Mouse (Mus musculus) forebrain, embryonic 12.5 days (tissue): ENCODE measurements around the gene Rpp25l. TPM values are rescaled to one million over a fixed set of nuclear protein-coding genes. Genes with fewer than 3 reads are reported as not detected.
"Not testable (repeated sequence)": the region's sequence is repeated elsewhere in the genome, so short reads cannot be mapped to it uniquely, and the experiment has no call there.

Experiments used
- ATAC-seq: fragments of 200-750 bp; cut with Nextera tagmentation; 2 replicates; pipeline ENCODE4 v1.8.0; 2017; ENCODE audit warnings: moderate TSS enrichment; ENCODE audit not compliant: low FRiP score
- H3K27ac ChIP-seq: fragments of 300-500 bp; sonication (generic); 2 replicates; pipeline ENCODE4 v1.5.1; 2016; ENCODE audit warnings: mild to moderate bottlenecking
- H3K27me3 ChIP-seq: fragments of 300-500 bp; sonication (generic); 2 replicates; pipeline ENCODE4 v1.6.1; 2016; ENCODE audit warnings: mild to moderate bottlenecking
- H3K36me3 ChIP-seq: fragments of 300-500 bp; sonication (generic); replicated peaks from 2 replicates; pipeline ENCODE4 v1.6.1; 2016; ENCODE audit warnings: mild to moderate bottlenecking
- H3K4me1 ChIP-seq: fragments of 300-500 bp; sonication (generic); 2 replicates; pipeline ENCODE4 v1.6.1; 2016
- H3K4me2 ChIP-seq: fragments of 300-500 bp; sonication (generic); 2 replicates; pipeline ENCODE4 v1.6.1; 2016; ENCODE audit warnings: mild to moderate bottlenecking, moderate library complexity
- H3K4me3 ChIP-seq: fragments of 300-500 bp; sonication (generic); replicated peaks from 2 replicates; pipeline ENCODE4 v1.5.1; 2016; ENCODE audit warnings: mild to moderate bottlenecking
- H3K9ac ChIP-seq: fragments of 300-500 bp; sonication (generic); 2 replicates; pipeline ENCODE4 v1.6.1; 2016; ENCODE audit warnings: mild to moderate bottlenecking
- H3K9me3 ChIP-seq: fragments of 300-500 bp; sonication (generic); 2 replicates; pipeline ENCODE4 v1.6.1; 2016
- WGBS: fragments of 180-500 bp; shearing (Covaris S2); methylation state at CpG from one replicate; pipeline ENCODE4 v1.1.7; 2016; 5-methylcytosine and 5-hydroxymethylcytosine counted together
- polyA plus RNA-seq: library from polyadenylated mRNA; unstranded; fragments of >200 nt; fragmentation: Nextera tagmentation; extraction: Ambion mirVana; gene quantifications from 2 replicates; pipeline ENCODE4 v1.2.1, GENCODE M21; 2016

Rpp25l gene
- polyA plus RNA-seq, 1 experiment from 2014 or later = 77.0 TPM

GRCm38 (mm10) chr4:41705922-41706754 lies 7.2 kb downstream of the Rpp25l start:
- 63% methylated on average over 19 of the region's 19 CpGs for WGBS
- H3K27me3 ChIP-seq = peaks cover 27% of the 10 kb centered on the region
- no peaks in the 10 kb centered on the region; the same call in 1 of the 2 replicates for H3K36me3 ChIP-seq
- H3K9ac ChIP-seq = no peak overlapping the region
- H3K27ac ChIP-seq = peak overlapping the region; percentile 50; the same call in 1 of the 2 replicates
- ATAC-seq = peak; percentile 12; the same call in 1 of the 2 replicates
- H3K4me3 ChIP-seq = no peak overlapping the region
- peaks cover 46% of the 10 kb centered on the region for H3K4me1 ChIP-seq
- H3K4me2 ChIP-seq = peak overlapping the region; percentile 40
- no peaks in the 10 kb centered on the region for H3K9me3 ChIP-seq

GRCm38 (mm10) chr4:41704651-41705050 lies 8.7 kb downstream of the Rpp25l start:
- no peak overlapping the region for H3K27ac ChIP-seq
- 5% methylated on average over 5 of the region's 5 CpGs for WGBS
- no peak for ATAC-seq
- no peaks in the 10 kb centered on the region for H3K9me3 ChIP-seq
- H3K27me3 ChIP-seq = peaks cover 27% of the 10 kb centered on the region
- no peak overlapping the region for H3K9ac ChIP-seq
- no peaks in the 10 kb centered on the region for H3K36me3 ChIP-seq
- peaks cover 43% of the 10 kb centered on the region for H3K4me1 ChIP-seq
- no peak overlapping the region for H3K4me3 ChIP-seq
- no peak overlapping the region for H3K4me2 ChIP-seq

- not testable (repeated sequence) for H3K9ac ChIP-seq, H3K36me3 ChIP-seq, H3K4me3 ChIP-seq, ATAC-seq, H3K4me2 ChIP-seq, H3K9me3 ChIP-seq, H3K27ac ChIP-seq
- WGBS = 72% methylated on average over 2 of the region's 2 CpGs
- H3K27me3 ChIP-seq = peaks cover 31% of the 10 kb centered on the region
- H3K4me1 ChIP-seq = peaks cover 29% of the 10 kb centered on the region
Measured at GRCm38 (mm10) chr4:41702226-41702625, 11.1 kb downstream of the Rpp25l start.

- H3K27ac ChIP-seq, H3K9me3 ChIP-seq, H3K4me3 ChIP-seq, H3K4me2 ChIP-seq, H3K4me1 ChIP-seq, ATAC-seq, H3K9ac ChIP-seq, H3K36me3 ChIP-seq: not testable (repeated sequence)
- peaks cover 21% of the 10 kb centered on the region for H3K27me3 ChIP-seq
- WGBS = 100% methylated on average over 3 of the region's 8 CpGs
Measured at GRCm38 (mm10) chr4:41700224-41700623, 13.1 kb downstream of the Rpp25l start.

- WGBS = 82% methylated on average over 10 of the region's 10 CpGs
Measured at GRCm38 (mm10) chr4:41699783-41700182, 13.6 kb downstream of the Rpp25l start, which contains the start of gene Il11ra1. Gene Il11ra1 (plus strand): TSS chr4:41699989.

GRCm38 (mm10) chr4:41698421-41699016 lies 14.8 kb downstream of the Rpp25l start:
- not testable (repeated sequence) for ATAC-seq
- H3K4me2 ChIP-seq = peak overlapping the region; percentile 38; the same call in 1 of the 2 replicates

More at GRCm38 (mm10) chr4:41699783-41700182, 13.6 kb downstream of the Rpp25l start, which contains the start of gene Il11ra1:
- not testable (repeated sequence) for H3K4me3 ChIP-seq, H3K4me1 ChIP-seq, H3K9me3 ChIP-seq, ATAC-seq, H3K9ac ChIP-seq, H3K27ac ChIP-seq, H3K36me3 ChIP-seq
- peaks cover 17% of the 10 kb centered on the region; the same call in 1 of the 2 replicates for H3K27me3 ChIP-seq
- H3K4me2 ChIP-seq = peak within 1 kb of the TSS; percentile 38; the same call in 1 of the 2 replicates

GRCm38 (mm10) chr4:41696930-41697841 lies 16.1 kb downstream of the Rpp25l start, which contains the start of gene Cntfr:
Gene Cntfr (minus strand): TSS chr4:41697089.
- not testable (repeated sequence) for H3K27me3 ChIP-seq, H3K36me3 ChIP-seq, H3K9me3 ChIP-seq, H3K9ac ChIP-seq, H3K4me1 ChIP-seq, ATAC-seq, H3K4me3 ChIP-seq, H3K27ac ChIP-seq
- H3K4me2 ChIP-seq = peak within 1 kb of the TSS; percentile 47
- WGBS = 14% methylated on average over 29 of the region's 40 CpGs

More at GRCm38 (mm10) chr4:41698421-41699016, 14.8 kb downstream of the Rpp25l start:
- 7% methylated on average over 24 of the region's 32 CpGs for WGBS
- not testable (repeated sequence) for H3K9me3 ChIP-seq, H3K9ac ChIP-seq, H3K4me3 ChIP-seq, H3K27ac ChIP-seq, H3K4me1 ChIP-seq, H3K27me3 ChIP-seq, H3K36me3 ChIP-seq

GRCm38 (mm10) chr4:41696452-41696851 lies 16.9 kb downstream of the Rpp25l start:
- not testable (repeated sequence) for ATAC-seq, H3K36me3 ChIP-seq, H3K27ac ChIP-seq, H3K4me3 ChIP-seq, H3K27me3 ChIP-seq, H3K9ac ChIP-seq, H3K9me3 ChIP-seq, H3K4me1 ChIP-seq, H3K4me2 ChIP-seq
- 4% methylated on average over 14 of the region's 15 CpGs for WGBS

- Histone ChIP-seq H3K4me3 (peak overlapping the region; percentile 19; the same call in 1 of the 2 replicates), H3K4me2 (peak overlapping the region; percentile 47)
- not testable (repeated sequence) for H3K27ac ChIP-seq, H3K9ac ChIP-seq, H3K4me1 ChIP-seq, H3K36me3 ChIP-seq, H3K9me3 ChIP-seq, ATAC-seq, H3K27me3 ChIP-seq
- WGBS = under 1% methylated on average over 18 of the region's 38 CpGs
Measured at GRCm38 (mm10) chr4:41695800-41696199, 17.5 kb downstream of the Rpp25l start.

- peak overlapping the region; percentile 19 for H3K4me3 ChIP-seq
- not testable (repeated sequence) for H3K9ac ChIP-seq, ATAC-seq, H3K27me3 ChIP-seq, H3K36me3 ChIP-seq, H3K9me3 ChIP-seq, H3K27ac ChIP-seq
- peaks cover 13% of the 10 kb centered on the region for H3K4me1 ChIP-seq
- H3K4me2 ChIP-seq = peak overlapping the region; percentile 48
- 4% methylated on average over 4 of the region's 4 CpGs for WGBS
Measured at GRCm38 (mm10) chr4:41693511-41693910, 19.8 kb downstream of the Rpp25l start.

- H3K27ac ChIP-seq, H3K9ac ChIP-seq, ATAC-seq, H3K4me3 ChIP-seq, H3K4me2 ChIP-seq, H3K36me3 ChIP-seq, H3K27me3 ChIP-seq, H3K9me3 ChIP-seq: not testable (repeated sequence)
- peaks cover 30% of the 10 kb centered on the region for H3K4me1 ChIP-seq
- no CpG with 5 or more reads among the region's 4 CpGs for WGBS
Measured at GRCm38 (mm10) chr4:41690014-41690413, 23.3 kb downstream of the Rpp25l start.

- WGBS = 55% methylated on average over 1 of the region's 1 CpGs
Measured at GRCm38 (mm10) chr4:41688562-41688961, 24.8 kb downstream of the Rpp25l start.

More at GRCm38 (mm10) chr4:41688562-41688961, 24.8 kb downstream of the Rpp25l start:
- H3K4me2 ChIP-seq, H3K36me3 ChIP-seq, H3K9me3 ChIP-seq, H3K27me3 ChIP-seq, H3K27ac ChIP-seq, H3K4me3 ChIP-seq, H3K9ac ChIP-seq, ATAC-seq: not testable (repeated sequence)
- H3K4me1 ChIP-seq = peaks cover 35% of the 10 kb centered on the region
